Mouse (Mus musculus) forebrain, embryonic 12.5 days (tissue): Measurements from ENCODE around the gene Rasal2. TPM values are rescaled to one million over a fixed set of nuclear protein-coding genes. Genes with fewer than 3 reads are reported as not detected.

Experiments
- ATAC-seq: fragments of 200-750 bp; cut with Nextera tagmentation; 2 replicates; pipeline ENCODE4 v1.8.0; 2017; ENCODE audit warnings: moderate TSS enrichment; ENCODE audit not compliant: low FRiP score
- H3K27ac ChIP-seq: fragments of 300-500 bp; sonication (generic); 2 replicates; pipeline ENCODE4 v1.5.1; 2016; ENCODE audit warnings: mild to moderate bottlenecking
- H3K27me3 ChIP-seq: fragments of 300-500 bp; sonication (generic); 2 replicates; pipeline ENCODE4 v1.6.1; 2016; ENCODE audit warnings: mild to moderate bottlenecking
- H3K36me3 ChIP-seq: fragments of 300-500 bp; sonication (generic); replicated peaks from 2 replicates; pipeline ENCODE4 v1.6.1; 2016; ENCODE audit warnings: mild to moderate bottlenecking
- H3K4me1 ChIP-seq: fragments of 300-500 bp; sonication (generic); 2 replicates; pipeline ENCODE4 v1.6.1; 2016
- H3K4me2 ChIP-seq: fragments of 300-500 bp; sonication (generic); 2 replicates; pipeline ENCODE4 v1.6.1; 2016; ENCODE audit warnings: mild to moderate bottlenecking, moderate library complexity
- H3K4me3 ChIP-seq: fragments of 300-500 bp; sonication (generic); replicated peaks from 2 replicates; pipeline ENCODE4 v1.5.1; 2016; ENCODE audit warnings: mild to moderate bottlenecking
- H3K9ac ChIP-seq: fragments of 300-500 bp; sonication (generic); 2 replicates; pipeline ENCODE4 v1.6.1; 2016; ENCODE audit warnings: mild to moderate bottlenecking
- H3K9me3 ChIP-seq: fragments of 300-500 bp; sonication (generic); 2 replicates; pipeline ENCODE4 v1.6.1; 2016
- WGBS: fragments of 180-500 bp; shearing (Covaris S2); methylation state at CpG from one replicate; pipeline ENCODE4 v1.1.7; 2016; 5-methylcytosine and 5-hydroxymethylcytosine counted together
- polyA plus RNA-seq: library from polyadenylated mRNA; unstranded; fragments of >200 nt; fragmentation: Nextera tagmentation; extraction: Ambion mirVana; gene quantifications from 2 replicates; pipeline ENCODE4 v1.2.1, GENCODE M21; 2016

The Rasal2 gene
- polyA plus RNA-seq, 1 experiment from 2014 or later: 28.9 TPM

- H3K27me3 ChIP-seq: peaks cover 22% of the 10 kb centered on the region
- H3K4me2 ChIP-seq: 0 out of 2 replicates have a peak overlapping the region, but pooled peaks have one; percentile 1
- no peaks in the 10 kb centered on the region for H3K9me3 ChIP-seq
- 12% methylated on average over 7 of the region's 7 CpGs for WGBS
- no peaks in the 10 kb centered on the region for H3K36me3 ChIP-seq
- ATAC-seq: peak; percentile 10; the same call in 1 of the 2 replicates
- no peak overlapping the region for H3K9ac ChIP-seq
- H3K4me1 ChIP-seq: peaks cover 70% of the 10 kb centered on the region
- no peak overlapping the region for H3K4me3 ChIP-seq
- 0 out of 2 replicates have a peak overlapping the region, but pooled peaks have one; percentile 42 for H3K27ac ChIP-seq
Measured at GRCm38 (mm10) chr1:157448164-157448804, 35.9 kb upstream of the Rasal2 start.

GRCm38 (mm10) chr1:157447142-157447541 is 34.7 kb upstream of the Rasal2 start:
- H3K9me3 ChIP-seq: no peaks in the 10 kb centered on the region
- H3K27me3 ChIP-seq: peaks cover 22% of the 10 kb centered on the region
- no peak overlapping the region for H3K4me3 ChIP-seq
- ATAC-seq: no peak
- no peak overlapping the region for H3K4me2 ChIP-seq
- H3K4me1 ChIP-seq: peaks cover 67% of the 10 kb centered on the region
- no peaks in the 10 kb centered on the region for H3K36me3 ChIP-seq
- 0 out of 2 replicates have a peak overlapping the region, but pooled peaks have one; percentile 1 for H3K27ac ChIP-seq
- WGBS: 53% methylated on average over 4 of the region's 4 CpGs
- H3K9ac ChIP-seq: no peak overlapping the region

- Histone ChIP-seq H3K27me3 (peaks cover 22% of the 10 kb centered on the region), H3K4me1 (peaks cover 73% of the 10 kb centered on the region), H3K9me3 (no peaks in the 10 kb centered on the region), H3K4me3 (no peak overlapping the region), H3K4me2 (no peak overlapping the region), H3K9ac (no peak overlapping the region), H3K27ac (no peak overlapping the region), H3K36me3 (no peaks in the 10 kb centered on the region)
- no peak for ATAC-seq
- 66% methylated on average over 7 of the region's 7 CpGs for WGBS
Measured at GRCm38 (mm10) chr1:157446325-157446724, 33.9 kb upstream of the Rasal2 start.

- 87% methylated on average over 6 of the region's 6 CpGs for WGBS
Measured at GRCm38 (mm10) chr1:157445398-157445910, 33.1 kb upstream of the Rasal2 start.

GRCm38 (mm10) chr1:157444632-157445300 is 32.4 kb upstream of the Rasal2 start:
- H3K9me3 ChIP-seq: no peaks in the 10 kb centered on the region
- peaks cover 78% of the 10 kb centered on the region for H3K4me1 ChIP-seq
- H3K4me2 ChIP-seq: no peak overlapping the region
- no peak overlapping the region for H3K9ac ChIP-seq
- H3K27me3 ChIP-seq: peaks cover 21% of the 10 kb centered on the region
- WGBS: 56% methylated on average over 13 of the region's 13 CpGs
- no peak for ATAC-seq
- no peaks in the 10 kb centered on the region for H3K36me3 ChIP-seq
- H3K4me3 ChIP-seq: no peak overlapping the region
- H3K27ac ChIP-seq: peak overlapping the region; percentile 66

More at GRCm38 (mm10) chr1:157445398-157445910, 33.1 kb upstream of the Rasal2 start:
- Histone ChIP-seq H3K9ac (no peak overlapping the region), H3K4me2 (no peak overlapping the region), H3K4me3 (no peak overlapping the region), H3K9me3 (no peaks in the 10 kb centered on the region), H3K27me3 (peaks cover 22% of the 10 kb centered on the region), H3K4me1 (peaks cover 79% of the 10 kb centered on the region), H3K36me3 (no peaks in the 10 kb centered on the region), H3K27ac (no peak overlapping the region)
- ATAC-seq: no peak

- peak overlapping the region; percentile 77 for H3K27ac ChIP-seq
- H3K27me3 ChIP-seq: peaks cover 15% of the 10 kb centered on the region; the same call in 1 of the 2 replicates
- H3K4me1 ChIP-seq: peaks cover 80% of the 10 kb centered on the region
- peak overlapping the region; percentile 38 for H3K9ac ChIP-seq
- 13% methylated on average over 19 of the region's 19 CpGs for WGBS
- no peaks in the 10 kb centered on the region for H3K9me3 ChIP-seq
- H3K36me3 ChIP-seq: no peaks in the 10 kb centered on the region
- ATAC-seq: no peak
- H3K4me3 ChIP-seq: no peak overlapping the region
- H3K4me2 ChIP-seq: peak overlapping the region; percentile 21
Measured at GRCm38 (mm10) chr1:157443723-157444561, 31.5 kb upstream of the Rasal2 start.

- Histone ChIP-seq H3K27ac (peak overlapping the region; percentile 77), H3K9me3 (no peaks in the 10 kb centered on the region), H3K4me2 (peak overlapping the region; percentile 21), H3K36me3 (no peaks in the 10 kb centered on the region), H3K4me1 (peaks cover 73% of the 10 kb centered on the region), H3K27me3 (peaks cover 10% of the 10 kb centered on the region; the same call in 1 of the 2 replicates), H3K4me3 (no peak overlapping the region), H3K9ac (peak overlapping the region; percentile 38)
- ATAC-seq: peak; percentile 9; the same call in 1 of the 2 replicates
- 8% methylated on average over 14 of the region's 14 CpGs for whole genome bisulfite sequencing
Measured at GRCm38 (mm10) chr1:157443026-157443722, 30.8 kb upstream of the Rasal2 start.

- Histone ChIP-seq H3K4me1 (peaks cover 55% of the 10 kb centered on the region), H3K4me3 (no peak overlapping the region), H3K4me2 (peak overlapping the region; percentile 41), H3K9ac (no peak overlapping the region), H3K36me3 (no peaks in the 10 kb centered on the region), H3K27me3 (no peaks in the 10 kb centered on the region), H3K9me3 (no peaks in the 10 kb centered on the region), H3K27ac (peak overlapping the region; percentile 89)
- under 1% methylated on average over 14 of the region's 14 CpGs for WGBS
- peak; percentile 81 for ATAC-seq
Measured at GRCm38 (mm10) chr1:157439973-157440641, 27.7 kb upstream of the Rasal2 start.

GRCm38 (mm10) chr1:157439101-157439500 is 26.7 kb upstream of the Rasal2 start:
- WGBS: 84% methylated on average over 4 of the region's 4 CpGs
- H3K27me3 ChIP-seq: no peaks in the 10 kb centered on the region
- no peaks in the 10 kb centered on the region for H3K9me3 ChIP-seq
- H3K36me3 ChIP-seq: no peaks in the 10 kb centered on the region
- no peak overlapping the region for H3K9ac ChIP-seq
- H3K4me2 ChIP-seq: no peak overlapping the region
- no peak for ATAC-seq
- peak overlapping the region; percentile 89 for H3K27ac ChIP-seq
- no peak overlapping the region for H3K4me3 ChIP-seq
- peaks cover 45% of the 10 kb centered on the region for H3K4me1 ChIP-seq

- 93% methylated on average over 2 of the region's 2 CpGs for whole genome bisulfite sequencing
- no peaks in the 10 kb centered on the region for H3K36me3 ChIP-seq
- no peaks in the 10 kb centered on the region; the same call in 1 of the 2 replicates for H3K27me3 ChIP-seq
- no peak overlapping the region for H3K4me2 ChIP-seq
- no peak for ATAC-seq
- no peaks in the 10 kb centered on the region for H3K9me3 ChIP-seq
- no peak overlapping the region for H3K9ac ChIP-seq
- H3K4me3 ChIP-seq: no peak overlapping the region
- H3K4me1 ChIP-seq: peaks cover 37% of the 10 kb centered on the region
- H3K27ac ChIP-seq: no peak overlapping the region
Measured at GRCm38 (mm10) chr1:157438290-157438689, 25.9 kb upstream of the Rasal2 start.

- Histone ChIP-seq H3K4me1 (peaks cover 19% of the 10 kb centered on the region), H3K4me2 (no peak overlapping the region), H3K4me3 (no peak overlapping the region), H3K9ac (no peak overlapping the region), H3K27me3 (no peaks in the 10 kb centered on the region; the same call in 1 of the 2 replicates), H3K27ac (no peak overlapping the region), H3K36me3 (no peaks in the 10 kb centered on the region), H3K9me3 (no peaks in the 10 kb centered on the region)
- no peak for ATAC-seq
- WGBS: 96% methylated on average over 6 of the region's 6 CpGs
Measured at GRCm38 (mm10) chr1:157435926-157436325, 23.5 kb upstream of the Rasal2 start.
